Mouse (Mus musculus) right cerebral cortex, adult 2 months (tissue): ENCODE data around the gene Pou5f1.

ENCODE experiments used
- DNase-seq, 2 experiments: peaks; one replicate each; pipeline ENCODE4 v3.0.0; 2021 to 2022; ENCODE audit warnings: low spot score in 2 of 2

Gene Pou5f1

DNA sequence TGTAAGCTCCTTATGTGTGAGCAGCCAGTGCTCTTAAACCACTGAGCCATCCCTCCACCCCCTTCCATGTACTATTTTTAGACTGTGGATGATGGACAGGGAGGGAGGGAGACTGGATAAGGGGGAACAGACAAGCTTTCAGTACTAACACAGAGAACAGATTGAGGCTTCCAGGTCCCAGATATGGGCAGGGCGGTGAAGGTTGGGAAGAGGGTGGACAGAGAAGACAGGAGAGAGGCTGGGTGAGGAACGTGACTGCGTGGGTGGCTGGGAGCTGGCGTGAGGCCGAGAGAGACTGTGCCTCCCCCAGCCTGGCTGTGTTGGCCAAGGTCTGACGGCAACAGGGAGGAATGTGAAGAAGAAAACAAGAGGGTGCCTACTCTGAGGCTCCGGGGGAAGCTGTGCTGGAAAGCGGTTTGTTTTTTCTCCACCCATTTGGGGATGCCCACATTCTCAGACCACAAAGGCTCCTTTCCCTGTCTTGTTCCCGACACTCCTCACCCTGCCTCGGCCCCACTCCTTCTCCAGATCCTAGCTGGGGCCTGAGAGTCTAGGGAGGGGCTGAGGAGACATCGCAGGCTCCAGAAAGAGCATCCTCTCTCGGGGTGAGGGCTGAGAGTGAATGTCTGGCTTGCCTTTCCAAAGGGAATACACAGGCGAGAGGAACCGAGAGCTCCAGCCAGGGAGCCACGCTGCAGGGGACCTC, 43.8 kb downstream of the Pou5f1 start:
- DNase-seq, result peak; percentile 84 to 85

GRCm38 (mm10) chr17:35550143-35550494, 44.3 kb downstream of the Pou5f1 start:
- no peak for DNase-seq

GRCm38 (mm10) chr17:35550871-35551270, 45.1 kb downstream of the Pou5f1 start:
- DNase-seq, result no peak

- DNase-seq, result no peak
These were observed 46.1 kb downstream of the Pou5f1 start, which contains the start of gene Cdsn for GRCm38 (mm10) chr17:35551881-35552414. TSS of gene Cdsn (plus strand) at chr17:35552128.

DNA sequence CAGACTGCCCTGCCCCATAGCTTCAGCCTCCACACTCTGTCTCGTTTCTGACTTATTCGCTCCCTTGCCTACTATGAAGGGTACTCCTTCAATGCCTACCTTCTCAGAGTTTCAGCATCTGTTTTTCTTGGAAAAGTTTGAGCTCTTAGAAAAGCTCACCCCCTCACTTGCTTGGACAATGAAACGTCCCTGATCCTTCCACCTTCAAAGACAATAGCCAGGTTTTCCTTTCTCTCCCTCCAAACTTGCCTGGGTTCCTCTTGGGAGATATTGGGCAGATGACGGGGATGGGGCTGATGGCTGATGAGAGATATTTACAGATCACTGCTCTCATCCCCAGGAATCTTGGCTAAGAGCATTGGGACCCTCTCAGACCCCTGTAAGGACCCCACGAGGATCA, 48.5 kb downstream of the Pou5f1 start:
- no peak for DNase-seq

GRCm38 (mm10) chr17:35554761-35555397, 49.1 kb downstream of the Pou5f1 start:
- no peak for DNase-seq

GRCm38 (mm10) chr17:35556186-35556765, 50.5 kb downstream of the Pou5f1 start:
- no peak for DNase-seq

- peak in 1 of 2 experiments; percentile 34 for DNase-seq
These were observed 51.0 kb downstream of the Pou5f1 start for GRCm38 (mm10) chr17:35556812-35557211.

DNA sequence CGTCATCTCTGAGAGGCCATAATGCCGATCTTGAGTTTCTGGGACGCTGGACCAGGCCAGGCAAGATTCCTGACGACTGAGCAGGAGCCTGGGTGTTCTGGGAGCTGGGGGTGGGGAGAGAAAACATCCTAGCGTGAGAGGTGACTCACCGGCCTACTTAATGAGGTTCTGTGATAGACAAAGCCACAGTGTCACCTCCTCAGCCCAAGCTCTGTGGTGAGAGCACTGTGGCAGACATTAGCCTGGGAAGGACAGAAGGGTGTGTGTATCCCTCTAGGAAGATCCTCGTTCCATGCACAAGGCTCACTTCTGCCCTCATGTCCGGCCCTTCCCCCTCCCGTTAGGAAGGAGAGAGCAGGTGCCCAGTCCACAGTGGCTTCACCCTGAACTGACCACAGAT, 51.5 kb downstream of the Pou5f1 start:
- no peak for DNase-seq

DNA sequence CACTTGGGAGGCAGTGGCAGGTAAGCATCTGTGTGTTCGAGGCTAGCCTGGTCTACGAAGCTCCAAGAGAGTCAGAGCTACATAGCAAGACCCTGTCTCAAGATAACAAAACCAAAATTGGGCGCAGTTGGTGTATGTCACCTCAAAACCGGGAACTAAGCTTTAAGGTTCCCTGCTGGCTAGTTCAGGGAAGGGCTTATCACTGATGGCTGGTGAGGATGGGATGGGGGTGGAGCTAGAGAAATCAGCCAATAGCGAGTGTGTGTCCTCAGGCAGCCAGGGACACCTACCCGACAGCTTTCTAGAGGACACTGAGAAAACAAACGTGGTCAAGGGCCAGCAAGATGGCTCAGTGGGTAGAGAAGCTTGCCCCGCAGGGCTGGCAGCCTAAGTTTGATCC, 52.4 kb downstream of the Pou5f1 start:
- no peak for DNase-seq
